Comparison of ENCODE assay signal across 8 mouse cellular contexts in genomic region chrX:42068201-42068874, GRCm38 (mm10). TPM values are rescaled to one million over a fixed set of nuclear protein-coding genes. Genes with fewer than 3 reads are reported as not detected.
DNase-seq lines count a peak whose midpoint lies in the region; ATAC-seq lines count a peak whose summit lies in the region.

No protein-coding gene starts in this region.

- DNase-seq in ZHBTc4 (ENCODE audit: low read depth, low spot score), result peak; percentile 92
- peak; percentile 23 to 67 for DNase-seq in cerebellum, postnatal 4 days (ENCODE audit: low spot score in 2 of 2)
- peak; percentile 73 for DNase-seq in gastrocnemius, adult 18-20 months (ENCODE audit: low spot score)
- DNase-seq in left cerebral cortex, adult 18-20 months (ENCODE audit: low spot score in 2 of 2), result peak; percentile 39 to 49
- peak; percentile 86 to 94 for DNase-seq in lung, postnatal 4 days
- peak; percentile 92 for DNase-seq in retina, postnatal 1 day
- DNase-seq in urinary bladder, adult 18-20 months (ENCODE audit: low spot score in 2 of 2), result peak; percentile 57 to 69

- WGBS in hindbrain, embryonic 16.5 days, result 24% methylated on average over 32 of the region's 37 CpGs

- peak overlapping the region; percentile 63 for H3K9ac ChIP-seq in hindbrain, embryonic 16.5 days (ENCODE audit: low read depth, low read length)

- ATAC-seq in hindbrain, embryonic 16.5 days, result peak; percentile 90

- H3K27ac ChIP-seq in hindbrain, embryonic 16.5 days (ENCODE audit: low read depth, low read length), result peak overlapping the region; percentile 84

- H3K4me2 ChIP-seq in hindbrain, embryonic 16.5 days (ENCODE audit: low read length), result peak overlapping the region; percentile 53

- no peaks in the 10 kb centered on the region for H3K36me3 ChIP-seq in hindbrain, embryonic 16.5 days (ENCODE audit: control insufficient read depth, insufficient read depth, low read length)

- H3K9me3 ChIP-seq in hindbrain, embryonic 16.5 days (ENCODE audit: control insufficient read depth, low read length), result no peaks in the 10 kb centered on the region

- H3K27me3 ChIP-seq in hindbrain, embryonic 16.5 days (replicated peaks; ENCODE audit: control insufficient read depth, insufficient read depth, low read length), result no peaks in the 10 kb centered on the region

- 0 out of 2 replicates have a peak, but pooled peaks cover 4% of the 10 kb centered on the region for H3K4me1 ChIP-seq in hindbrain, embryonic 16.5 days (ENCODE audit: control insufficient read depth, insufficient read depth, low read depth, low read length)

- peak overlapping the region; percentile 48 for H3K4me3 ChIP-seq in hindbrain, embryonic 16.5 days (ENCODE audit: low read length)

RNA-seq across cellular contexts. Expression of gene Xiap, which starts 8.9 kb away (rescaled TPM):
- total RNA-seq in gastrocnemius, adult 18-20 months (2021), result 10 to 100 TPM; 17.4 to 18.2 TPM
- 9.4 and 10.8 TPM in 2 replicates for polyA plus RNA-seq in hindbrain, embryonic 16.5 days (2015; fragmentation: Nextera tagmentation; extraction: Ambion mirVana)
- 10 to 100 TPM; 52.8 to 69.0 TPM for total RNA-seq in left cerebral cortex, adult 18-20 months (2021)

Comparison
In these comparisons a context has a peak if more than half of its experiments do, and no peak if none do; other contexts are left out.
1. Peak in every context shown above with its lines: DNase-seq, ATAC-seq, H3K4me3 ChIP-seq and H3K27ac ChIP-seq.